In genomic region chr4:130270089-130270488, GRCm38 (mm10) we compare ENCODE assay signal across 12 mouse cellular contexts. TPM values are rescaled to one million over a fixed set of nuclear protein-coding genes. Genes with fewer than 3 reads are reported as not detected.
A peak's percentile ranks its signal among the peaks of the same experiment; 100 is the strongest.
DNase-seq lines count a peak whose midpoint lies in the region; ATAC-seq lines count a peak whose summit lies in the region.
"Had no signal": no experiment of that assay in that cellular context is flagged by ENCODE, and none has a peak within 500 bp of the region (broad histone marks: within the 10 kb centered on the region; RNA-seq: fewer than 3 reads in every experiment).

No protein-coding gene starts in this region.

- DNase-seq in lung, postnatal 10 days = peak; percentile 34
- no peak for DNase-seq in lung, postnatal 4 days
- DNase-seq in cerebellum, postnatal 25 days = peak; percentile 81 to 86
- DNase-seq in left cerebral cortex, adult 18-20 months (ENCODE audit: low spot score in 2 of 2) = peak; percentile 81 to 87
- peak; percentile 66 for DNase-seq in right cerebral cortex, postnatal 25 days
- DNase-seq in thymus, postnatal 14 days = no peak
- no peak for DNase-seq in kidney, adult 8-10 months
- no peak for DNase-seq in hindbrain, embryonic 11.5 days (ENCODE audit: low spot score)
- DNase-seq: gastrocnemius, postnatal 25 days; thymus, postnatal 25 days had no signal

- H3K9ac ChIP-seq in hindbrain, embryonic 11.5 days (ENCODE audit: low read depth, low read length) = no peak overlapping the region

- ATAC-seq in hindbrain, embryonic 11.5 days (ENCODE audit: low FRiP score) = no peak
- ATAC-seq: lung, postnatal 0 days had no signal

- no peaks in the 10 kb centered on the region for H3K36me3 ChIP-seq in hindbrain, embryonic 11.5 days (ENCODE audit: control insufficient read depth, insufficient read depth, low read length)
- H3K36me3 ChIP-seq: G1E had no signal

- H3K9me3 ChIP-seq in hindbrain, embryonic 11.5 days (ENCODE audit: control insufficient read depth, low read length) = no peaks in the 10 kb centered on the region
- H3K9me3 ChIP-seq: G1E had no signal

- WGBS in hindbrain, embryonic 11.5 days = 88% methylated on average over 8 of the region's 8 CpGs

- H3K4me3 ChIP-seq in hindbrain, embryonic 11.5 days (ENCODE audit: low read depth, low read length) = no peak overlapping the region

- H3K4me1 ChIP-seq in hindbrain, embryonic 11.5 days (replicated peaks; ENCODE audit: control insufficient read depth, insufficient read depth, low read length) = peaks cover 3% of the 10 kb centered on the region; the same call in 1 of the 2 replicates

- no peaks in the 10 kb centered on the region for H3K27me3 ChIP-seq in hindbrain, embryonic 11.5 days (ENCODE audit: control insufficient read depth, insufficient read depth, low read length)

- no peak overlapping the region for H3K4me2 ChIP-seq in hindbrain, embryonic 11.5 days (replicated peaks; ENCODE audit: low read depth, low read length)

- H3K27ac ChIP-seq in hindbrain, embryonic 11.5 days (ENCODE audit: low read depth, low read length) = no peak overlapping the region

RNA-seq across cellular contexts. Expression of gene Serinc2, which starts 8.9 kb away (rescaled TPM):
- 10 to 100 TPM; 11.5 to 12.8 TPM for total RNA-seq in left cerebral cortex, adult 18-20 months (2021)
- polyA plus RNA-seq in hindbrain, embryonic 11.5 days (2014; fragmentation: Nextera tagmentation; extraction: Ambion mirVana) = 57.9 and 58.8 TPM in 2 replicates
- total RNA-seq: G1E had no signal
- polyA plus RNA-seq: G1E had no signal

RNA-seq across cellular contexts. Expression of gene Fabp3, which starts 38.3 kb away (rescaled TPM):
- 100 to 1,000 TPM; 135 to 150 TPM for total RNA-seq in left cerebral cortex, adult 18-20 months (2021)
- polyA plus RNA-seq in hindbrain, embryonic 11.5 days (2014; fragmentation: Nextera tagmentation; extraction: Ambion mirVana) = 27.7 and 29.4 TPM in 2 replicates
- total RNA-seq: G1E had no signal
- polyA plus RNA-seq: G1E had no signal

RNA-seq across cellular contexts. Expression of gene Gm10570, which starts 38.4 kb away (rescaled TPM):
- under 1 TPM in 1 of 2 experiments, not detected in 1; 0.75 TPM for total RNA-seq in left cerebral cortex, adult 18-20 months (2021)
- polyA plus RNA-seq in hindbrain, embryonic 11.5 days (2014; fragmentation: Nextera tagmentation; extraction: Ambion mirVana) = not detected in 2 replicates
- total RNA-seq: G1E; gastrocnemius, postnatal 25 days had no signal
- polyA plus RNA-seq: G1E had no signal

RNA-seq across cellular contexts. Expression of gene Gm853, which starts 47.9 kb away (rescaled TPM):
- total RNA-seq in left cerebral cortex, adult 18-20 months (2021) = not detected
- 0.45 and 1.2 TPM in 2 replicates for polyA plus RNA-seq in hindbrain, embryonic 11.5 days (2014; fragmentation: Nextera tagmentation; extraction: Ambion mirVana)
- total RNA-seq: gastrocnemius, postnatal 25 days had no signal
- polyA plus RNA-seq: G1E; lung, postnatal 0 days had no signal

Comparison
In these comparisons a context has a peak if more than half of its experiments do, and no peak if none do; other contexts are left out.
1. DNase-seq: peak in lung, postnatal 10 days (single experiment), cerebellum, postnatal 25 days (2 of 2), left cerebral cortex, adult 18-20 months (2 of 2) and right cerebral cortex, postnatal 25 days (single experiment); none in lung, postnatal 4 days (0 of 2), thymus, postnatal 14 days (single experiment), kidney, adult 8-10 months (0 of 2) and hindbrain, embryonic 11.5 days (single experiment).